Mouse (Mus musculus) ES-Bruce4 (cell line): ENCODE data around the gene Eif4b.

Experiments
- CTCF ChIP-seq: IDR thresholded peaks from one replicate; pipeline ENCODE4 v1.8.1; 2011; ENCODE audit warnings: low read depth, low read length
- EP300 ChIP-seq: IDR thresholded peaks from 2 replicates; pipeline ENCODE4 v1.6.1; 2011; ENCODE audit warnings: low read depth, low read length; ENCODE audit not compliant: insufficient read depth
- POLR2A ChIP-seq: IDR thresholded peaks from one replicate; pipeline ENCODE4 v1.8.1; 2011; ENCODE audit warnings: low read length; ENCODE audit not compliant: insufficient read depth

GRCm38 (mm10) chr15:102079221-102079620 lies 5.6 kb downstream of the Eif4b start:
- TF ChIP-seq POLR2A, result no peak
- TF ChIP-seq EP300, result no peak
- no peak for TF ChIP-seq CTCF
